Comparison of ENCODE assay signal across 9 mouse cellular contexts in the genomic region with DNA sequence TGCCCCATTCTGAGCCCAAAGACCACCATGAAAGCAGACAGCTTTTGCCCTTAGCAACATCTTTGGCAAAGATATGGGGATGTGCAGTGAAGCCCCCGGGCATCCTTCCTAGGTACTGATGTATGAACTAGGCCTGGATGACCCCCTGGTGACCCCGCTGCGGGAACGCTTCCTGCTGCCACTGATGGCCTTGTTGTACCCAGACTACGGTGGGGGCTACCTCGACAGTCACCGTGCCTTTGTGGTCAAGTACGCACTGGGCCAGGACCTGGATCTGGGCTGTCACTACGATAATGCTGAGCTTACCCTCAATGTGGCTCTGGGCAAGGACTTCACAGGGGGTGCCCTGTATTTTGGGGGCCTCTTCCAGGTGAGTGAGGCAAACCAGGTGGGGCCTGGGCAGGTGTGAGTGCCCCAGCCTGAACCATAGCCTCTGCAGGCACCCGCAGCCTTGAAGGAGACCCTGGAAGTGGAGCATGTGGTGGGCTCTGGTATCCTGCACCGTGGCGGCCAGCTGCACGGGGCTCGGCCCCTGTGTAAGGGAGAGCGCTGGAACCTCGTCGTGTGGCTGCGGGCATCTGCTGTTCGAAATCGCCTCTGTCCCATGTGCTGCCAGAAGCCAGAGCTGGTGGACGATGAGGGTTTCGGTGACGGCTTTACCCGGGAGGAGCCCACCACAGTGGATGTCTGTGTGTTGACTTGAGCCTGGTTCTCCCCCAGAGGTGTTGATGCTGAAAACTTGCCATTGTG.
"Had no signal": no experiment of that assay in that cellular context is flagged by ENCODE, and none has a peak within 500 bp of the region (broad histone marks: within the 10 kb centered on the region; RNA-seq: fewer than 3 reads in every experiment).

No protein-coding gene starts in this region.

- H3K27ac ChIP-seq: limb, embryonic 12.5 days; midbrain, embryonic 12.5 days; stomach, postnatal 0 days had no signal

- H3K27me3 ChIP-seq: limb, embryonic 12.5 days; midbrain, embryonic 12.5 days had no signal

- H3K4me3 ChIP-seq: midbrain, embryonic 12.5 days had no signal

- H3K9me3 ChIP-seq: limb, embryonic 12.5 days; midbrain, embryonic 12.5 days had no signal

- DNase-seq: kidney, postnatal 10 days; kidney, postnatal 4 days; lung, adult 2 months; lung, postnatal 36 days; thymus, postnatal 4 days had no signal

- ATAC-seq: lung, postnatal 0 days had no signal

- H3K9ac ChIP-seq: limb, embryonic 12.5 days had no signal
